ENCODE assay signal across 8 mouse cellular contexts in genomic region chr9:22327475-22328387, GRCm38 (mm10). TPM values are rescaled to one million over a fixed set of nuclear protein-coding genes. Genes with fewer than 3 reads are reported as not detected.
A peak's percentile ranks its signal among the peaks of the same experiment; 100 is the strongest.
DNase-seq lines count a peak whose midpoint lies in the region; ATAC-seq and TF ChIP-seq lines count a peak whose summit lies in the region.

No protein-coding gene starts in this region.

- no peaks in the 10 kb centered on the region for H3K9me3 ChIP-seq in embryonic facial prominence, embryonic 10.5 days
- H3K9me3 ChIP-seq in intestine, postnatal 0 days (ENCODE audit: control insufficient read depth) = no peaks in the 10 kb centered on the region
- H3K9me3 ChIP-seq in midbrain, embryonic 10.5 days (replicated peaks) = no peaks in the 10 kb centered on the region

- intact Hi-C loops in left cerebral cortex, postnatal 36 days (cut with DNase I) = no loop called here

- TF ChIP-seq CTCF in intestine, postnatal 0 days (IDR thresholded peaks at IDR 0.05; ENCODE audit: low read depth) = peak; percentile 97

- peak overlapping the region; percentile 98 for H3K4me2 ChIP-seq in intestine, postnatal 0 days (replicated peaks; ENCODE audit: low read depth)

- DNase-seq in adrenal gland, postnatal 10 days = peak; percentile 90
- DNase-seq in embryonic facial prominence, embryonic 10.5 days (ENCODE audit: low spot score) = peak; percentile 87
- peak; percentile 45 for DNase-seq in gonadal fat pad, adult 2 months (ENCODE audit: low read depth)
- peak; percentile 76 to 79 for DNase-seq in left cerebral cortex, postnatal 36 days (ENCODE audit: low spot score in 2 of 2)
- DNase-seq in midbrain, embryonic 10.5 days (ENCODE audit: low spot score) = peak; percentile 88
- peak; percentile 49 to 59 for DNase-seq in right cerebral cortex, postnatal 36 days (ENCODE audit: low spot score in 2 of 2)
- DNase-seq in urinary bladder, postnatal 4 days (ENCODE audit: low spot score in 2 of 2) = peak; percentile 78 to 85

- no peaks in the 10 kb centered on the region for H3K27me3 ChIP-seq in embryonic facial prominence, embryonic 10.5 days (replicated peaks; ENCODE audit: low read depth, poor library complexity, severe bottlenecking)
- no peaks in the 10 kb centered on the region for H3K27me3 ChIP-seq in intestine, postnatal 0 days (replicated peaks; ENCODE audit: control insufficient read depth, insufficient read depth, low read length)
- no peaks in the 10 kb centered on the region; the same call in 1 of the 2 replicates for H3K27me3 ChIP-seq in midbrain, embryonic 10.5 days (ENCODE audit: low read depth, poor library complexity, severe bottlenecking)

- ATAC-seq in intestine, postnatal 0 days = peak; percentile 96

- H3K9ac ChIP-seq in intestine, postnatal 0 days (ENCODE audit: low read depth, low read length) = peak overlapping the region; percentile 49

- H3K4me3 ChIP-seq in embryonic facial prominence, embryonic 10.5 days = peak overlapping the region; percentile 66
- H3K4me3 ChIP-seq in intestine, postnatal 0 days (ENCODE audit: low read depth, low read length) = peak overlapping the region; percentile 63
- H3K4me3 ChIP-seq in midbrain, embryonic 10.5 days = peak overlapping the region; percentile 66

- peaks cover 34% of the 10 kb centered on the region for H3K36me3 ChIP-seq in embryonic facial prominence, embryonic 10.5 days (replicated peaks)
- H3K36me3 ChIP-seq in intestine, postnatal 0 days (ENCODE audit: control insufficient read depth, insufficient read depth) = 0 out of 2 replicates have a peak, but pooled peaks cover 4% of the 10 kb centered on the region
- peaks cover 28% of the 10 kb centered on the region for H3K36me3 ChIP-seq in midbrain, embryonic 10.5 days

- WGBS in embryonic facial prominence, embryonic 10.5 days = 1% methylated on average over 32 of the region's 32 CpGs
- under 1% methylated on average over 32 of the region's 32 CpGs for whole genome bisulfite sequencing in intestine, postnatal 0 days
- 1% methylated on average over 32 of the region's 32 CpGs for WGBS in midbrain, embryonic 10.5 days

- H3K27ac ChIP-seq in embryonic facial prominence, embryonic 10.5 days (replicated peaks) = peak overlapping the region; percentile 71
- H3K27ac ChIP-seq in intestine, postnatal 0 days (ENCODE audit: low read depth, low read length) = peak overlapping the region; percentile 50
- H3K27ac ChIP-seq in midbrain, embryonic 10.5 days (replicated peaks) = peak overlapping the region; percentile 81

- peaks cover 15% of the 10 kb centered on the region for H3K4me1 ChIP-seq in embryonic facial prominence, embryonic 10.5 days
- H3K4me1 ChIP-seq in intestine, postnatal 0 days (replicated peaks; ENCODE audit: control insufficient read depth, insufficient read depth, low read length) = no peaks in the 10 kb centered on the region
- H3K4me1 ChIP-seq in midbrain, embryonic 10.5 days = peaks cover 13% of the 10 kb centered on the region

RNA-seq across cellular contexts. Expression of gene Zfp810, which starts 20.3 kb away (rescaled TPM):
- total RNA-seq in adrenal gland, postnatal 10 days (2021) = 10 to 100 TPM in 1 of 2 experiments, 1 to 10 TPM in 1; 9.2 to 12.4 TPM
- polyA plus RNA-seq in embryonic facial prominence, embryonic 10.5 days (2016; fragmentation: Nextera tagmentation; extraction: Ambion mirVana) = 26.3 and 29.7 TPM in 2 replicates
- 11.2 and 13.2 TPM in 2 replicates for polyA plus RNA-seq in gonadal fat pad, adult 2 months (2012; rRNA removed)
- polyA plus RNA-seq in intestine, postnatal 0 days (2015; fragmentation: Nextera tagmentation; extraction: Ambion mirVana) = 7.7 and 8.4 TPM in 2 replicates
- total RNA-seq in left cerebral cortex, postnatal 36 days (2021) = 10 to 100 TPM; 16.5 to 20.4 TPM
- polyA plus RNA-seq in midbrain, embryonic 10.5 days (2016; fragmentation: Nextera tagmentation; extraction: Ambion mirVana) = 23.1 and 30.3 TPM in 2 replicates

Comparison
In these comparisons a context has a peak if more than half of its experiments do, and no peak if none do; other contexts are left out.
1. Peak in every context shown above with its lines: DNase-seq, ATAC-seq, H3K4me3 ChIP-seq and H3K27ac ChIP-seq.